Mouse (Mus musculus) inflammation-experienced regulatory T-cells, adult 6 months (primary cell): ENCODE results near the gene Medag. TPM values are rescaled to one million over a fixed set of nuclear protein-coding genes. Genes with fewer than 3 reads are reported as not detected.

Experiments used
- ATAC-seq: one replicate; pipeline ENCODE4 v1.8.0; 2017
- polyA plus RNA-seq, 3 experiments: library from polyadenylated mRNA; unstranded; fragments of 100-300 nt; shearing (Covaris generic); gene quantifications; one replicate each; pipeline ENCODE4 v1.2.1; 2017

The Medag gene
- 1 to 10 TPM in 1 of 3 experiments, under 1 TPM in 1, not detected in 1; 0.49 to 1.6 TPM for polyA plus RNA-seq

GRCm38 (mm10) chr5:149411509-149412193 lies at the start of gene Medag:
Medag (plus strand) TSS chr5:149411749.
- no peak for ATAC-seq

- ATAC-seq, result no peak
Observed at GRCm38 (mm10) chr5:149362626-149363025, 48.9 kb upstream of the Medag start.

- no peak for ATAC-seq
Observed at GRCm38 (mm10) chr5:149363903-149364755, 47.4 kb upstream of the Medag start.

GRCm38 (mm10) chr5:149367011-149367410 lies 44.5 kb upstream of the Medag start:
- no peak for ATAC-seq

GRCm38 (mm10) chr5:149367544-149368466 lies 43.7 kb upstream of the Medag start:
- peak; percentile 63 for ATAC-seq

GRCm38 (mm10) chr5:149368575-149369312 lies 42.8 kb upstream of the Medag start:
- ATAC-seq, result no peak

- ATAC-seq, result no peak
Observed at GRCm38 (mm10) chr5:149369373-149370035, 42.0 kb upstream of the Medag start.

- ATAC-seq, result no peak
Observed at GRCm38 (mm10) chr5:149372018-149372417, 39.5 kb upstream of the Medag start.

- ATAC-seq, result no peak
Observed at GRCm38 (mm10) chr5:149373224-149373623, 38.3 kb upstream of the Medag start.

GRCm38 (mm10) chr5:149374026-149374425 lies 37.5 kb upstream of the Medag start:
- peak; percentile 14 for ATAC-seq

- ATAC-seq, result no peak
Observed at GRCm38 (mm10) chr5:149375074-149375888, 36.3 kb upstream of the Medag start.

- ATAC-seq, result peak; percentile 60
Observed at GRCm38 (mm10) chr5:149375889-149376212, 35.7 kb upstream of the Medag start.

GRCm38 (mm10) chr5:149376367-149376766 lies 35.2 kb upstream of the Medag start:
- ATAC-seq, result no peak

- no peak for ATAC-seq
Observed at GRCm38 (mm10) chr5:149377253-149377652, 34.3 kb upstream of the Medag start.

GRCm38 (mm10) chr5:149378566-149378965 lies 33.0 kb upstream of the Medag start:
- ATAC-seq, result no peak

- no peak for ATAC-seq
Observed at GRCm38 (mm10) chr5:149379131-149379784, 32.3 kb upstream of the Medag start.

- no peak for ATAC-seq
Observed at GRCm38 (mm10) chr5:149379861-149380260, 31.7 kb upstream of the Medag start.

- ATAC-seq, result no peak
Observed at GRCm38 (mm10) chr5:149380388-149380916, 31.1 kb upstream of the Medag start.

GRCm38 (mm10) chr5:149381948-149382347 lies 29.6 kb upstream of the Medag start:
- no peak for ATAC-seq

- no peak for ATAC-seq
Observed at GRCm38 (mm10) chr5:149382601-149383000, 28.9 kb upstream of the Medag start.
